Mouse (Mus musculus) urinary bladder, adult 18-20 months (tissue): ENCODE results near the gene Col6a3.
A peak's percentile ranks its signal among the peaks of the same experiment; 100 is the strongest.

Experiments used
- DNase-seq, 2 experiments: peaks; one replicate each; pipeline ENCODE4 v3.0.0; 2022; ENCODE audit warnings: low spot score in 2 of 2, mixed read lengths in 2 of 2

Gene Col6a3

GRCm38 (mm10) chr1:90843836-90844235 is at the start of gene Col6a3:
Gene Col6a3 (minus strand): TSS chr1:90843971.
- peak in 1 of 2 experiments; percentile 40 for DNase-seq

GRCm38 (mm10) chr1:90885771-90886460 is 42.1 kb upstream of the Col6a3 start:
- no peak for DNase-seq

GRCm38 (mm10) chr1:90876486-90877270 is 32.9 kb upstream of the Col6a3 start:
- DNase-seq, result no peak

GRCm38 (mm10) chr1:90875961-90876360 is 32.2 kb upstream of the Col6a3 start:
- no peak for DNase-seq

GRCm38 (mm10) chr1:90875371-90875770 is 31.6 kb upstream of the Col6a3 start:
- DNase-seq, result no peak

GRCm38 (mm10) chr1:90870581-90870980 is 26.8 kb upstream of the Col6a3 start:
- DNase-seq, result no peak

- no peak for DNase-seq
Measured at GRCm38 (mm10) chr1:90866734-90867133, 23.0 kb upstream of the Col6a3 start.

GRCm38 (mm10) chr1:90855880-90856279 is 12.1 kb upstream of the Col6a3 start:
- no peak for DNase-seq

GRCm38 (mm10) chr1:90849836-90850235 is 6.1 kb upstream of the Col6a3 start:
- no peak for DNase-seq

- no peak for DNase-seq
Measured at GRCm38 (mm10) chr1:90845206-90845605, 1.4 kb upstream of the Col6a3 start.

GRCm38 (mm10) chr1:90842789-90843587 is 783 bp downstream of the Col6a3 start:
- no peak for DNase-seq

GRCm38 (mm10) chr1:90840250-90840649 is 3.5 kb downstream of the Col6a3 start:
- DNase-seq, result peak in 1 of 2 experiments; percentile 36

GRCm38 (mm10) chr1:90838657-90839056 is 5.1 kb downstream of the Col6a3 start:
- DNase-seq, result peak in 1 of 2 experiments; percentile 34

- no peak for DNase-seq
Measured at GRCm38 (mm10) chr1:90838221-90838620, 5.5 kb downstream of the Col6a3 start.

- DNase-seq, result no peak
Measured at GRCm38 (mm10) chr1:90836178-90836740, 7.5 kb downstream of the Col6a3 start.

- DNase-seq, result no peak
Measured at GRCm38 (mm10) chr1:90834701-90835100, 9.1 kb downstream of the Col6a3 start.

- no peak for DNase-seq
Measured at GRCm38 (mm10) chr1:90830006-90830405, 13.8 kb downstream of the Col6a3 start.

GRCm38 (mm10) chr1:90813226-90813625 is 30.5 kb downstream of the Col6a3 start:
- DNase-seq, result no peak

GRCm38 (mm10) chr1:90808930-90809329 is 34.8 kb downstream of the Col6a3 start:
- no peak for DNase-seq

- DNase-seq, result no peak
Measured at GRCm38 (mm10) chr1:90803104-90803503, 40.7 kb downstream of the Col6a3 start.

GRCm38 (mm10) chr1:90801067-90801466 is 42.7 kb downstream of the Col6a3 start:
- DNase-seq, result peak; percentile 24 to 29

- DNase-seq, result no peak
Measured at GRCm38 (mm10) chr1:90800466-90800865, 43.3 kb downstream of the Col6a3 start.
